7 mouse cellular contexts compared by ENCODE assay signal in the genomic region with DNA sequence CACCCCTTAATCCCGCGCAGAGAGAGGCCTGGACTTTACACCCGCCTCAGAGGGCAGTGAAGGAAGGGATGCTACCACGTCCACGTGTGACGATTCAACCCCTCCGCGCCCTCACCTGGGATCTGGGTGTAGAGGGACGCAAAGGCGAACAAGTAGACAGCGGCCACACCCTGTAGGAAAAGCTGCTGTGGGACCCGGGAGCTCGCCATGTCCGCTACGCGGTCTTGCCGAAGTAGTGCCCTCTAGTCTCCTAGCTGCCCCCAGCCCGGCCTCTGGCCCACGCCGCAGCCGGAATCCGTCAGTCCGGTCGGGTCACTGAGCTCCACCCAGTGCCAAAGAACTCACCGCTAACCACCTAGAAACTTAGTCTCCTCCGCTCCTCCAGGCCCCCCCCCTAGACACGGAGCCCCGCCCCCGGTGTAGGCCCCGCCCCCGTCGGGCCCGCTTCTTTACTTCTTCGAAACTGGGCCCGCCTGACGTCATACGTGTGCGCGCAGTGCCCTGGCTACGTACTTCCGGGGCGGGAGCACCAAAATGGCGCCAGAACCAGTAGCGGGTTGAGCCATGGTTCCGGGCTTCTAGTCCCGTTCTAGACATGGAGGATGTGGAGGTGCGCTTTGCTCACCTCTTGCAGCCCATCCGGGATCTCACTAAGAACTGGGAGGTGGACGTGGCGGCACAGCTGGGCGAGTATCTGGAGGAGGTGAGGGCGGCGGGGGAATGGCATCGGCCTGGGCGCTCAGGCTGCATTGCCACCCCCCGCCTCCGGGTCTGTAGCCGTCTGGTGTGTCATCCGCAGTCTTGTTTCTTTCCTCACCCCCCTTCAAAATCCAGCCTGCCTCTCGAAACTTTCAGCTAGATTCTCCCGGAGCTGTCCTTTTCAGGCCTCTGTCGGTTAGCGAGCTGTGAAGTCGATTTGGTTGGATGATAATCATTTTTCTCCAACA. TPM values are rescaled to one million over a fixed set of nuclear protein-coding genes. Genes with fewer than 3 reads are reported as not detected.
DNase-seq lines count a peak whose midpoint lies in the region; ATAC-seq lines count a peak whose summit lies in the region.

Lmf2 (minus strand) TSS at position 419 of the 947 bp plus-strand sequence.
Ncaph2 (plus strand) TSS at position 479 of the 947 bp plus-strand sequence.

- WGBS in intestine, embryonic 16.5 days, result under 1% methylated on average over 64 of the region's 64 CpGs
- WGBS in midbrain, embryonic 11.5 days, result under 1% methylated on average over 64 of the region's 64 CpGs

- peak within 1 kb of the TSS; percentile 75 for H3K27ac ChIP-seq in intestine, embryonic 16.5 days (ENCODE audit: low read length)
- peak within 1 kb of the TSS; percentile 69 for H3K27ac ChIP-seq in midbrain, embryonic 11.5 days (ENCODE audit: low read depth, low read length)

- H3K36me3 ChIP-seq in intestine, embryonic 16.5 days (ENCODE audit: control insufficient read depth, insufficient read depth, low read length), result peaks cover 19% of the 10 kb centered on the region
- H3K36me3 ChIP-seq in midbrain, embryonic 11.5 days (ENCODE audit: control insufficient read depth, insufficient read depth, low read length), result peaks cover 19% of the 10 kb centered on the region

- peak within 1 kb of the TSS; percentile 67 for H3K4me3 ChIP-seq in intestine, embryonic 16.5 days (ENCODE audit: low read length)
- peak within 1 kb of the TSS; percentile 74 for H3K4me3 ChIP-seq in midbrain, embryonic 11.5 days (ENCODE audit: low read depth, low read length)

- peak; percentile 96 for DNase-seq in adrenal gland, adult 2 months
- peak; percentile 94 for DNase-seq in embryo, embryonic 11.5 days (ENCODE audit: low read depth, low spot score)
- peak; percentile 92 to 97 for DNase-seq in gastrocnemius, postnatal 4 days (ENCODE audit: low spot score in 2 of 2)
- peak; percentile 94 to 95 for DNase-seq in left cerebral cortex, postnatal 36 days (ENCODE audit: low spot score in 2 of 2)
- DNase-seq in midbrain, embryonic 11.5 days (ENCODE audit: low spot score, missing footprints), result peak; percentile 100
- DNase-seq in skeletal muscle tissue, adult 2 months (ENCODE audit: low read depth, low spot score), result peak; percentile 93

- H3K4me2 ChIP-seq in intestine, embryonic 16.5 days (ENCODE audit: low read depth, low read length), result peak within 1 kb of the TSS; percentile 70
- peak within 1 kb of the TSS; percentile 85 for H3K4me2 ChIP-seq in midbrain, embryonic 11.5 days

- H3K9me3 ChIP-seq in intestine, embryonic 16.5 days (ENCODE audit: control insufficient read depth, low read length), result no peaks in the 10 kb centered on the region
- H3K9me3 ChIP-seq in midbrain, embryonic 11.5 days (ENCODE audit: control insufficient read depth, low read length), result no peaks in the 10 kb centered on the region

- intact Hi-C loops in left cerebral cortex, postnatal 36 days (cut with DNase I), result loop anchor here (1.0 to 2.0 kb wide), 2 partner anchors 18 to 39 kb away; partner anchors contain the start of gene Sco2

- H3K4me1 ChIP-seq in intestine, embryonic 16.5 days (ENCODE audit: control insufficient read depth, insufficient read depth, low read length), result peaks cover 18% of the 10 kb centered on the region
- H3K4me1 ChIP-seq in midbrain, embryonic 11.5 days (ENCODE audit: control insufficient read depth, insufficient read depth, low read length), result peaks cover 14% of the 10 kb centered on the region

- no peaks in the 10 kb centered on the region for H3K27me3 ChIP-seq in intestine, embryonic 16.5 days (replicated peaks; ENCODE audit: control insufficient read depth, insufficient read depth, low read length)
- no peaks in the 10 kb centered on the region for H3K27me3 ChIP-seq in midbrain, embryonic 11.5 days (ENCODE audit: control insufficient read depth, insufficient read depth, low read length)

- H3K9ac ChIP-seq in intestine, embryonic 16.5 days (ENCODE audit: low read depth, low read length), result peak within 1 kb of the TSS; percentile 93
- H3K9ac ChIP-seq in midbrain, embryonic 11.5 days (ENCODE audit: low read length), result peak within 1 kb of the TSS; percentile 82

- ATAC-seq in intestine, embryonic 16.5 days, result peak; percentile 93
- peak; percentile 91 for ATAC-seq in midbrain, embryonic 11.5 days (ENCODE audit: low FRiP score)

RNA-seq across cellular contexts. Expression of gene Lmf2, which starts in this region (rescaled TPM):
- total RNA-seq in adrenal gland, adult 2 months (2021), result 10 to 100 TPM; 37.1 to 40.2 TPM
- polyA plus RNA-seq in adrenal gland, adult 2 months (2012; rRNA removed), result 58.0 and 63.1 TPM in 2 replicates
- 10 to 100 TPM; 45.7 to 47.7 TPM for total RNA-seq in gastrocnemius, postnatal 4 days (2021)
- polyA plus RNA-seq in intestine, embryonic 16.5 days (2015; fragmentation: Nextera tagmentation; extraction: Ambion mirVana), result 55.8 and 56.3 TPM in 2 replicates
- total RNA-seq in left cerebral cortex, postnatal 36 days (2021), result 10 to 100 TPM; 16.9 to 18.5 TPM
- polyA plus RNA-seq in midbrain, embryonic 11.5 days (2014; fragmentation: Nextera tagmentation; extraction: Ambion mirVana), result 29.8 and 31.8 TPM in 2 replicates

RNA-seq across cellular contexts. Expression of gene Ncaph2, which starts in this region (rescaled TPM):
- 10 to 100 TPM; 61.7 to 74.8 TPM for total RNA-seq in adrenal gland, adult 2 months (2021)
- polyA plus RNA-seq in adrenal gland, adult 2 months (2012; rRNA removed), result 101 and 102 TPM in 2 replicates
- total RNA-seq in gastrocnemius, postnatal 4 days (2021), result 10 to 100 TPM; 83.5 to 87.3 TPM
- 123 and 128 TPM in 2 replicates for polyA plus RNA-seq in intestine, embryonic 16.5 days (2015; fragmentation: Nextera tagmentation; extraction: Ambion mirVana)
- total RNA-seq in left cerebral cortex, postnatal 36 days (2021), result 100 to 1,000 TPM in 1 of 2 experiments, 10 to 100 TPM in 1; 89.8 to 109 TPM
- polyA plus RNA-seq in midbrain, embryonic 11.5 days (2014; fragmentation: Nextera tagmentation; extraction: Ambion mirVana), result 155 and 168 TPM in 2 replicates

Comparison
In these comparisons a context has a peak if more than half of its experiments do, and no peak if none do; other contexts are left out.
1. Peak in every context shown above with its lines: DNase-seq, ATAC-seq, H3K4me3 ChIP-seq and H3K27ac ChIP-seq.